Mouse (Mus musculus): ENCODE results near the gene Dnajb13. TPM values are rescaled to one million over a fixed set of nuclear protein-coding genes. Genes with fewer than 3 reads are reported as not detected.
A peak's percentile ranks its signal among the peaks of the same experiment; 100 is the strongest.

The Dnajb13 gene
- polyA plus RNA-seq, 1 experiment from 2014 or later: 5.0 TPM

- no peaks in the 10 kb centered on the region for H3K4me1 ChIP-seq
- WGBS: 76% methylated on average over 15 of the region's 15 CpGs
- H3K9ac ChIP-seq: no peak overlapping the region
- no peaks in the 10 kb centered on the region for H3K9me3 ChIP-seq (replicated peaks)
- no peak overlapping the region for H3K4me2 ChIP-seq (replicated peaks)
- H3K27me3 ChIP-seq: no peaks in the 10 kb centered on the region
- 0 out of 2 replicates have a peak, but pooled peaks have one; percentile 19 for ATAC-seq (ENCODE audit: low FRiP score)
- H3K36me3 ChIP-seq: no peaks in the 10 kb centered on the region
- no peak overlapping the region for H3K27ac ChIP-seq
- no peak overlapping the region for H3K4me3 ChIP-seq
These were observed 35.0 kb downstream of the Dnajb13 start for GRCm38 (mm10) chr7:100479823-100480164.

DNA sequence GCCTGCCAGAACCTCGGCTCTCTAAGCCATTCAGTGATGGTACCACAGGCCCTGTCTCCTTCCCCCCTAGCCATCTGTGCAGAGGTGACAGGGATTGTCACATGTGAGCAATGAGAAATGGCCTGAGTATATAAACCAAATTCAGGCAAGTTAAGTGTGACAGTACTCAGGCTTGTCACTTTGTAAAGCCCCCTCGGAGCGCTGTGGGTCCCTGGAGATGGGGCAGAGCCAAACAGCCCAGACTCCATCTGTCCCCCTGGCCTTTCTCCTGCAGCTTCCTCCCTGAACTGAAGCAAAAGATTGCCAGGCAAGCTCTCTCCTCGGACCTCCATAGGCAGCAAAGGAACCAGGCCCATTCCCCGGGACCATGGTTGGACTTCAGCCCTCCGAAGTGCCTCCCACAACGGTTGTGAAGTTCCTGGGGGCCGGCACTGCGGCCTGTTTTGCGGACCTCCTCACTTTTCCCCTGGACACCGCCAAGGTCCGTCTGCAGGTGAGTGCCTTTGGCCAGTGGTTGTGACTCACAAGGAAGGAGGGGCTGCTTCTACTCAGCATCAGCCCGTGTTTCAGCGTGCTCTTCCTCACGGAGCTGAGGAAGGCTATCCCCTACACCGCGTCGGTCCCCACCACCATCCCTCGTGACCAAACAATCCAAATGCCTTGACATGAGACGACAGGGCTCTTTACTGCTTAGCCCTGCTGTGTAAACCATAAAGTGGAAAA is 35.5 kb downstream of the Dnajb13 start:
- Histone ChIP-seq H3K4me3 (no peak overlapping the region), H3K9me3 (replicated peaks) (no peaks in the 10 kb centered on the region), H3K27me3 (no peaks in the 10 kb centered on the region), H3K4me2 (replicated peaks) (no peak overlapping the region), H3K9ac (no peak overlapping the region), H3K4me1 (no peaks in the 10 kb centered on the region), H3K27ac (no peak overlapping the region), H3K36me3 (no peaks in the 10 kb centered on the region)
- 81% methylated on average over 20 of the region's 20 CpGs for WGBS
- ATAC-seq (ENCODE audit: low FRiP score): no peak

GRCm38 (mm10) chr7:100474680-100475079 is 40.1 kb downstream of the Dnajb13 start:
- WGBS: 54% methylated on average over 1 of the region's 1 CpGs
- Histone ChIP-seq H3K27me3 (no peaks in the 10 kb centered on the region), H3K9me3 (replicated peaks) (no peaks in the 10 kb centered on the region), H3K27ac (no peak overlapping the region), H3K36me3 (peaks cover 8% of the 10 kb centered on the region), H3K9ac (no peak overlapping the region), H3K4me2 (replicated peaks) (no peak overlapping the region), H3K4me3 (no peak overlapping the region), H3K4me1 (no peaks in the 10 kb centered on the region)
- no peak for ATAC-seq (ENCODE audit: low FRiP score)

- 82% methylated on average over 9 of the region's 9 CpGs for WGBS
- Histone ChIP-seq H3K27ac (no peak overlapping the region), H3K4me1 (no peaks in the 10 kb centered on the region), H3K27me3 (no peaks in the 10 kb centered on the region), H3K36me3 (peaks cover 14% of the 10 kb centered on the region), H3K9ac (no peak overlapping the region), H3K4me3 (no peak overlapping the region), H3K9me3 (replicated peaks) (no peaks in the 10 kb centered on the region), H3K4me2 (replicated peaks) (no peak overlapping the region)
- no peak for ATAC-seq (ENCODE audit: low FRiP score)
These were observed 40.8 kb downstream of the Dnajb13 start for GRCm38 (mm10) chr7:100473846-100474454.

- 84% methylated on average over 6 of the region's 6 CpGs for WGBS
- no peak for ATAC-seq (ENCODE audit: low FRiP score)
- no peak within 1 kb of the TSS for H3K4me3 ChIP-seq
- H3K9me3 ChIP-seq (replicated peaks): no peaks in the 10 kb centered on the region
- H3K27me3 ChIP-seq: no peaks in the 10 kb centered on the region
- peaks cover 26% of the 10 kb centered on the region for H3K36me3 ChIP-seq
- H3K4me1 ChIP-seq: no peaks in the 10 kb centered on the region
- no peak within 1 kb of the TSS for H3K9ac ChIP-seq
- H3K4me2 ChIP-seq (replicated peaks): no peak within 1 kb of the TSS
- no peak within 1 kb of the TSS for H3K27ac ChIP-seq
These were observed 42.0 kb downstream of the Dnajb13 start, which contains the start of gene Ucp3 for GRCm38 (mm10) chr7:100472777-100473176. Gene Ucp3, plus strand, starts transcription at chr7:100472990.

DNA sequence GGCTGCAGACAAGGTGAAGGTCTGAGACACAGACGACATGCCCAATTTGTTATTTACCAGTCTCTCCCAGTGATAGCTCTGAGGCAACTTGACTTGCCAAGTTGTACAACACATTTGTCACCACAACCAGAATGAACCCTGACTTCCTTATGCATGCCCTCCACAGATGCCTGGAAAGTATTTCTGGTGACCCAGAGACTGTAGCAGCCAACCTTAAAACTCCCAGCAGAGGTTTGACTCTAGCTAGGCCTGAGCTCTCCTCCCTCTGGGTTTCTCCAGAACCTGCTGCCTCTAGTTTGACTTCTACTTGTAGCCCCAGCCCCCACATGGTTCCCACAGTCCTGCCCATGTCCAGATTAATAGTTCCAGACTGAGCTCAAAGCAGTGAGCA is 43.4 kb downstream of the Dnajb13 start:
- peaks cover 34% of the 10 kb centered on the region for H3K36me3 ChIP-seq
- H3K9ac ChIP-seq: no peak overlapping the region
- H3K27ac ChIP-seq: no peak overlapping the region
- no peaks in the 10 kb centered on the region for H3K27me3 ChIP-seq
- ATAC-seq (ENCODE audit: low FRiP score): no peak
- WGBS: 88% methylated on average over 1 of the region's 1 CpGs
- no peak overlapping the region for H3K4me3 ChIP-seq
- H3K4me2 ChIP-seq (replicated peaks): no peak overlapping the region
- no peaks in the 10 kb centered on the region for H3K4me1 ChIP-seq
- no peaks in the 10 kb centered on the region for H3K9me3 ChIP-seq (replicated peaks)

GRCm38 (mm10) chr7:100470796-100471406 is 43.9 kb downstream of the Dnajb13 start:
- no peaks in the 10 kb centered on the region for H3K27me3 ChIP-seq
- WGBS: 91% methylated on average over 11 of the region's 11 CpGs
- H3K4me1 ChIP-seq: no peaks in the 10 kb centered on the region
- H3K4me3 ChIP-seq: no peak overlapping the region
- H3K27ac ChIP-seq: no peak overlapping the region
- no peak for ATAC-seq (ENCODE audit: low FRiP score)
- H3K9ac ChIP-seq: no peak overlapping the region
- no peaks in the 10 kb centered on the region for H3K9me3 ChIP-seq (replicated peaks)
- H3K4me2 ChIP-seq (replicated peaks): no peak overlapping the region
- peaks cover 34% of the 10 kb centered on the region for H3K36me3 ChIP-seq

GRCm38 (mm10) chr7:100469502-100469901 is 45.3 kb downstream of the Dnajb13 start:
- no peak overlapping the region for H3K4me2 ChIP-seq (replicated peaks)
- peaks cover 48% of the 10 kb centered on the region for H3K36me3 ChIP-seq
- no peaks in the 10 kb centered on the region for H3K9me3 ChIP-seq (replicated peaks)
- ATAC-seq (ENCODE audit: low FRiP score): no peak
- H3K9ac ChIP-seq: no peak overlapping the region
- no peaks in the 10 kb centered on the region for H3K27me3 ChIP-seq
- WGBS: 89% methylated on average over 1 of the region's 1 CpGs
- H3K27ac ChIP-seq: no peak overlapping the region
- H3K4me3 ChIP-seq: no peak overlapping the region
- no peaks in the 10 kb centered on the region for H3K4me1 ChIP-seq

- no peaks in the 10 kb centered on the region for H3K27me3 ChIP-seq
- no peak for ATAC-seq (ENCODE audit: low FRiP score)
- no peak overlapping the region for H3K9ac ChIP-seq
- H3K4me1 ChIP-seq: no peaks in the 10 kb centered on the region
- no peak overlapping the region for H3K27ac ChIP-seq
- H3K36me3 ChIP-seq: peaks cover 48% of the 10 kb centered on the region
- 87% methylated on average over 6 of the region's 6 CpGs for WGBS
- no peak overlapping the region for H3K4me3 ChIP-seq
- H3K9me3 ChIP-seq (replicated peaks): no peaks in the 10 kb centered on the region
- no peak overlapping the region for H3K4me2 ChIP-seq (replicated peaks)
These were observed 46.0 kb downstream of the Dnajb13 start for GRCm38 (mm10) chr7:100468761-100469160.

DNA sequence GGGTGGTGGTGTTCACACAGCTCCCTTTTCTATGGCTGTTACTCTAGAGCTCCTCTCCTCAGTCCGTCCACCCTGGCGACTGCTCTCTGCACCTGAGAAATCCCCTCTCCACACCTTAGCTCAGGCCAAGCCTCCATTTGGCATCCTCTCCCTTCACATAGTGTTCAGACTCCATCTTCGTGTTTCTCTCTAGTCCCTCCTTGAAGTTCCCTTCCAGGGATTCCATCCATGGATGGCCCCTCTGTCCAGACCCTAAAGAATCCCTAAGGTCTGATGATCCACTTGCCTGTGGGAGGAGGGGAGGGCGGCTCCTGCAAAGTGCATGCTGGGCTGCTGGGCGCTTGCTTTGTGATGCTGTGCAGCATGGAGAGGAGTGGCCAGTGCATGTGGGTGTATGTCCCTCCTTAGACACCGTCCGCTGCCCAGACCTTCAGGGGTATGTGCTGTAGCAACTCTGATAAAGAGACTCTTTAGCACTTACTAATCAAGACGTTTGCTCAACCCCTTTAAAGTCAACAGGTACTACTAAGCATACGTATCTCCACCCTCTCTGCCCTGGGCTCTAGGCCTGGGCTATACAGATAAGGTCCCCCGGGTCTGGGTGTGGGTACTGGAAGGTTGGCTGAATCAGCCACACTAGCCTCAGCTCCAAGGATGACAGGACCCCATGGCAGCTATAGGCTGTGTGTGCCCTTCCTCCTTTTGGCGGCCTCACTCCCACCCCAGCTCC is 47.8 kb downstream of the Dnajb13 start:
- WGBS: 89% methylated on average over 11 of the region's 11 CpGs
- no peak overlapping the region for H3K4me3 ChIP-seq
- H3K4me1 ChIP-seq: no peaks in the 10 kb centered on the region
- ATAC-seq (ENCODE audit: low FRiP score): no peak
- H3K9me3 ChIP-seq (replicated peaks): no peaks in the 10 kb centered on the region
- no peak overlapping the region for H3K4me2 ChIP-seq (replicated peaks)
- H3K27ac ChIP-seq: peak overlapping the region; percentile 14; the same call in 1 of the 2 replicates
- no peaks in the 10 kb centered on the region for H3K27me3 ChIP-seq
- no peak overlapping the region for H3K9ac ChIP-seq
- peaks cover 55% of the 10 kb centered on the region for H3K36me3 ChIP-seq

- Histone ChIP-seq H3K9me3 (replicated peaks) (no peaks in the 10 kb centered on the region), H3K27ac (peak overlapping the region; percentile 12; the same call in 1 of the 2 replicates), H3K9ac (peak overlapping the region; percentile 27; the same call in 1 of the 2 replicates), H3K36me3 (peaks cover 66% of the 10 kb centered on the region), H3K4me1 (no peaks in the 10 kb centered on the region), H3K4me3 (no peak overlapping the region), H3K4me2 (replicated peaks) (no peak overlapping the region), H3K27me3 (no peaks in the 10 kb centered on the region)
- no peak for ATAC-seq (ENCODE audit: low FRiP score)
- 73% methylated on average over 5 of the region's 5 CpGs for WGBS
These were observed 49.0 kb downstream of the Dnajb13 start for GRCm38 (mm10) chr7:100465656-100466309.

DNA sequence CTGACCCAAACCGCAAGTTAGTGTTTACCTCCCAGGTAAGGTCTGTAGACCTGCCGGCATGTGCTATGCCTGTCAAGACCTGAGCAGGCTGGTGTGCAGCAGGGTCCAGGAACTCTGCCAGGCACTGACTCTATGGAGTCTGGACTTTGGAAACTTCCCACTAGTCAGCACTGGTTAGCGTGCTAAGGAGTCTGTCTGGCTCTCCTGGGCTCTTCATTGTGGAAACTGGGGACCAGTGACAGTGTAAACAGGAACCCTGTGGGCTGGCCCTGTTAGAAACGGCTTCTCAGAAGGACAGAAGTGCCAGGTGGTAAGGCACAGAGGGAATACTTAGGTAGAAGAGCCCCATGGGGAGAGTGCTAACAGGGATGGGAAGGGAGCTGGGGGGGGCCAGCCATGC is 49.5 kb downstream of the Dnajb13 start:
- no peaks in the 10 kb centered on the region for H3K27me3 ChIP-seq
- no peak overlapping the region for H3K4me2 ChIP-seq (replicated peaks)
- no peaks in the 10 kb centered on the region for H3K4me1 ChIP-seq
- H3K4me3 ChIP-seq: no peak overlapping the region
- peak overlapping the region; percentile 12; the same call in 1 of the 2 replicates for H3K27ac ChIP-seq
- WGBS: 88% methylated on average over 4 of the region's 4 CpGs
- H3K9me3 ChIP-seq (replicated peaks): no peaks in the 10 kb centered on the region
- no peak for ATAC-seq (ENCODE audit: low FRiP score)
- peaks cover 67% of the 10 kb centered on the region for H3K36me3 ChIP-seq
- H3K9ac ChIP-seq: peak overlapping the region; percentile 27; the same call in 1 of the 2 replicates
